8 mouse cellular contexts compared by ENCODE assay signal in the genomic region with DNA sequence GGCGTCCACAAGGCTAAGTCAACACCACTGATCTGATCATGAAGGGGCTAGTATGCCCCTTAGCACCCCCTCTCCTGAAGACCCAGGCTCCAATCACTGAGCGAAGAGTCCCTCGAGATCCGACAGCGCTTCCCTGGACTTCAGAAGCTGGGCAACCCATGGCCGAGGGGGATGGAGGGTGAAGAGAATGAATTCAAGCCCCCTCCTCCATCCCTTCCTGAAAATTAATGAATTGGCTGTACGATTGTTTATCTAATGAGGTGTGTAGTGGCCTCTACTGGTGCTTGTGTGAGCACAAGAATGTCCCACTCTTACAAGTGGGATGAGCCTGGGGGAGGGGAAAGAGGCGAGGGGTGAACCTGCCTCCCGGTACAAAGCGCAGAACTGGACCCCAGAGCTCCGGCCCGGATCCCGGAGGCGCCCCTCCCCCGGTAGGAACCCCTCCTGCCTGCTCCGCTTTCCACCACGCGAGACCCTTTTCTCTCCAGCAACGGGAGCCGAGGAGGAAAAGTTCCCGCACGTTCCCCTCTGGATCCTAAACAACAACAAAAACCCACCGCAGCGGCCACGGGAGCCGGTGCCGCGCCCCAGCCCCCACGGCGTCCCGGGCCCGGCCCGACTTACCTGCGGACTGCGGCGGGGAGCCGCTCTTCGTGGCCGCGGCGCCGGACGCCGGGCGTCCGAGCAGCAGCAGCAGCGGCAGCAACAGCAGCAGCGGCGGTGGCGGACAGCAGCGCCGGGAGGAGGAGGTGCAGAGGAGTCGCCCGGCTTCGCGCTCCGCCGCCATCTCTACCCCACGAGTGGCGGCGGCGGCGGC. TPM values are rescaled to one million over a fixed set of nuclear protein-coding genes. Genes with fewer than 3 reads are reported as not detected.
DNase-seq lines count a peak whose midpoint lies in the region; ATAC-seq and TF ChIP-seq lines count a peak whose summit lies in the region.

No protein-coding gene starts in this region.

- H3K9ac ChIP-seq in hindbrain, embryonic 13.5 days, result peak overlapping the region; percentile 94

- peak overlapping the region; percentile 83 for H3K4me2 ChIP-seq in hindbrain, embryonic 13.5 days

- CTCF ChIA-PET in Patski (lab: Charles Lee), result no interaction called here

- intact Hi-C loops in left cerebral cortex, adult 2 months (cut with DNase I), result loop anchor here (1.0 to 5.0 kb wide), 4 partner anchors 99 to 451 kb away; a partner anchor contains a TSS

- peak overlapping the region; percentile 88 for H3K4me3 ChIP-seq in hindbrain, embryonic 13.5 days
- H3K4me3 ChIP-seq in left cerebral cortex, adult 2 months, result peak overlapping the region; percentile 75

- H3K36me3 ChIP-seq in hindbrain, embryonic 13.5 days, result no peaks in the 10 kb centered on the region

- no peaks in the 10 kb centered on the region for H3K9me3 ChIP-seq in hindbrain, embryonic 13.5 days

- H3K4me1 ChIP-seq in hindbrain, embryonic 13.5 days (replicated peaks), result peaks cover 34% of the 10 kb centered on the region

- TF ChIP-seq CTCF in Patski (IDR thresholded peaks at IDR 0.05), result peak; percentile 46
- peak; percentile 40 for TF ChIP-seq CTCF in left cerebral cortex, adult 2 months (IDR thresholded peaks at IDR 0.05)

- POLR2A ChIA-PET in Patski (lab: Charles Lee), result no interaction called here

- in situ Hi-C loops in Patski (cut with MboI; ENCODE audit: low pct_unique_long_range_greater_than_20kb), result no loop called here

- no peak for DNase-seq in Patski (ENCODE audit: low read depth, low spot score)
- peak; percentile 57 to 61 for DNase-seq in cerebellum, adult 18-20 months
- DNase-seq in forelimb bud, embryonic 11.5 days (ENCODE audit: low read depth, low spot score), result peak; percentile 45
- peak; percentile 34 to 47 for DNase-seq in left cerebral cortex, adult 2 months (ENCODE audit: extremely low spot score in 1 of 2, low spot score in 2 of 2)
- peak; percentile 29 for DNase-seq in lung, postnatal 25 days (ENCODE audit: low spot score)
- peak; percentile 45 for DNase-seq in right cerebral cortex, postnatal 14 days
- DNase-seq in c-Kit-positive CD71-positive TER-119-positive erythroid progenitor cells, embryonic 14.5 days (ENCODE audit: low spot score), result no peak

- WGBS in hindbrain, embryonic 13.5 days, result under 1% methylated on average over 58 of the region's 63 CpGs

- peak overlapping the region; percentile 100 for H3K27ac ChIP-seq in hindbrain, embryonic 13.5 days
- H3K27ac ChIP-seq in left cerebral cortex, adult 2 months, result peak overlapping the region; percentile 99

- no peaks in the 10 kb centered on the region for H3K27me3 ChIP-seq in Patski
- no peaks in the 10 kb centered on the region for H3K27me3 ChIP-seq in hindbrain, embryonic 13.5 days

- ATAC-seq in Patski, result peak; percentile 33
- peak; percentile 37; the same call in 1 of the 2 replicates for ATAC-seq in hindbrain, embryonic 13.5 days (ENCODE audit: low FRiP score)

RNA-seq across cellular contexts. Expression of a gene that starts 0.7 kb away (rescaled TPM):
- 49.0 TPM for polyA plus RNA-seq in Patski (2021)
- 36.5 and 39.1 TPM in 2 replicates for polyA plus RNA-seq in hindbrain, embryonic 13.5 days (2015; fragmentation: Nextera tagmentation; extraction: Ambion mirVana)
- total RNA-seq in left cerebral cortex, adult 2 months (2021), result 10 to 100 TPM; 78.9 to 80.1 TPM

Comparison
In these comparisons a context has a peak if more than half of its experiments do, and no peak if none do; other contexts are left out.
1. DNase-seq: peak in cerebellum, adult 18-20 months (2 of 2), forelimb bud, embryonic 11.5 days (single experiment), left cerebral cortex, adult 2 months (2 of 2), lung, postnatal 25 days (single experiment) and right cerebral cortex, postnatal 14 days (single experiment); none in Patski (single experiment) and c-Kit-positive CD71-positive TER-119-positive erythroid progenitor cells, embryonic 14.5 days (single experiment).